Mouse (Mus musculus): ENCODE measurements around the gene Atp5g2. TPM values are rescaled to one million over a fixed set of nuclear protein-coding genes. Genes with fewer than 3 reads are reported as not detected.

Gene Atp5g2
- polyA plus RNA-seq, 1 experiment from 2014 or later: 60.4 TPM

- H3K9ac ChIP-seq (replicated peaks; ENCODE audit: low read length): no peak overlapping the region
- H3K27me3 ChIP-seq (ENCODE audit: control insufficient read depth, insufficient read depth, low read length): no peaks in the 10 kb centered on the region
- H3K36me3 ChIP-seq (replicated peaks; ENCODE audit: control insufficient read depth, insufficient read depth, low read depth, low read length): no peaks in the 10 kb centered on the region
- no peaks in the 10 kb centered on the region for H3K4me1 ChIP-seq (ENCODE audit: control insufficient read depth, insufficient read depth, low read length)
- DNase-seq (ENCODE audit: low spot score): no peak
- H3K4me2 ChIP-seq (ENCODE audit: low read depth, low read length): no peak overlapping the region
- H3K9me3 ChIP-seq (replicated peaks; ENCODE audit: control insufficient read depth, low read length): no peaks in the 10 kb centered on the region
- no peak overlapping the region for H3K27ac ChIP-seq (replicated peaks; ENCODE audit: low read depth, low read length)
- no peak for ATAC-seq (replicated peaks; ENCODE audit: insufficient number of reproducible peaks, low FRiP score, low TSS enrichment, low read depth)
- no peak overlapping the region for H3K4me3 ChIP-seq (ENCODE audit: low read depth, low read length)
- WGBS: 87% methylated on average over 2 of the region's 2 CpGs
These were observed 4.2 kb upstream of the Atp5g2 start for GRCm38 (mm10) chr15:102676345-102676744.

- Histone ChIP-seq H3K4me3 (ENCODE audit: low read depth, low read length) (no peak overlapping the region), H3K36me3 (replicated peaks; ENCODE audit: control insufficient read depth, insufficient read depth, low read depth, low read length) (no peaks in the 10 kb centered on the region), H3K27me3 (ENCODE audit: control insufficient read depth, insufficient read depth, low read length) (no peaks in the 10 kb centered on the region), H3K4me2 (ENCODE audit: low read depth, low read length) (peak overlapping the region; percentile 8), H3K9me3 (replicated peaks; ENCODE audit: control insufficient read depth, low read length) (no peaks in the 10 kb centered on the region), H3K27ac (replicated peaks; ENCODE audit: low read depth, low read length) (peak overlapping the region; percentile 64), H3K4me1 (ENCODE audit: control insufficient read depth, insufficient read depth, low read length) (no peaks in the 10 kb centered on the region), H3K9ac (replicated peaks; ENCODE audit: low read length) (no peak overlapping the region)
- DNase-seq (ENCODE audit: low spot score) (peak; percentile 83), ATAC-seq (replicated peaks; ENCODE audit: insufficient number of reproducible peaks, low FRiP score, low TSS enrichment, low read depth) (peak; percentile 58; the same call in 1 of the 2 replicates)
- WGBS: 3% methylated on average over 10 of the region's 10 CpGs
These were observed 1.4 kb upstream of the Atp5g2 start for GRCm38 (mm10) chr15:102673548-102673947.

GRCm38 (mm10) chr15:102671721-102672214, 384 bp downstream of the Atp5g2 start:
- peak overlapping the region; percentile 99 for H3K27ac ChIP-seq (replicated peaks; ENCODE audit: low read depth, low read length)
- H3K9ac ChIP-seq (replicated peaks; ENCODE audit: low read length): peak overlapping the region; percentile 90
- H3K9me3 ChIP-seq (replicated peaks; ENCODE audit: control insufficient read depth, low read length): no peaks in the 10 kb centered on the region
- WGBS: under 1% methylated on average over 31 of the region's 34 CpGs
- no peaks in the 10 kb centered on the region for H3K27me3 ChIP-seq (ENCODE audit: control insufficient read depth, insufficient read depth, low read length)
- H3K4me3 ChIP-seq (ENCODE audit: low read depth, low read length): peak overlapping the region; percentile 43
- no peaks in the 10 kb centered on the region for H3K4me1 ChIP-seq (ENCODE audit: control insufficient read depth, insufficient read depth, low read length)
- ATAC-seq (replicated peaks; ENCODE audit: insufficient number of reproducible peaks, low FRiP score, low TSS enrichment, low read depth) (peak; percentile 69), DNase-seq (ENCODE audit: low spot score) (peak; percentile 87)
- H3K4me2 ChIP-seq (ENCODE audit: low read depth, low read length): peak overlapping the region; percentile 72
- H3K36me3 ChIP-seq (replicated peaks; ENCODE audit: control insufficient read depth, insufficient read depth, low read depth, low read length): peaks cover 2% of the 10 kb centered on the region

GRCm38 (mm10) chr15:102670767-102671575, 1.2 kb downstream of the Atp5g2 start:
- ATAC-seq (replicated peaks; ENCODE audit: insufficient number of reproducible peaks, low FRiP score, low TSS enrichment, low read depth) (peak; percentile 91), DNase-seq (ENCODE audit: low spot score) (peak; percentile 99)
- peak overlapping the region; percentile 75 for H3K4me3 ChIP-seq (ENCODE audit: low read depth, low read length)
- under 1% methylated on average over 53 of the region's 53 CpGs for WGBS
- H3K27me3 ChIP-seq (ENCODE audit: control insufficient read depth, insufficient read depth, low read length): no peaks in the 10 kb centered on the region
- no peaks in the 10 kb centered on the region for H3K4me1 ChIP-seq (ENCODE audit: control insufficient read depth, insufficient read depth, low read length)
- H3K27ac ChIP-seq (replicated peaks; ENCODE audit: low read depth, low read length): peak overlapping the region; percentile 99
- peak overlapping the region; percentile 80 for H3K4me2 ChIP-seq (ENCODE audit: low read depth, low read length)
- H3K36me3 ChIP-seq (replicated peaks; ENCODE audit: control insufficient read depth, insufficient read depth, low read depth, low read length): peaks cover 6% of the 10 kb centered on the region
- no peaks in the 10 kb centered on the region for H3K9me3 ChIP-seq (replicated peaks; ENCODE audit: control insufficient read depth, low read length)
- peak overlapping the region; percentile 99 for H3K9ac ChIP-seq (replicated peaks; ENCODE audit: low read length)

GRCm38 (mm10) chr15:102670281-102670680, 1.9 kb downstream of the Atp5g2 start:
- Histone ChIP-seq H3K9ac (replicated peaks; ENCODE audit: low read length) (peak overlapping the region; percentile 99), H3K27ac (replicated peaks; ENCODE audit: low read depth, low read length) (peak overlapping the region; percentile 99), H3K4me3 (ENCODE audit: low read depth, low read length) (peak overlapping the region; percentile 75), H3K4me2 (ENCODE audit: low read depth, low read length) (peak overlapping the region; percentile 80), H3K4me1 (ENCODE audit: control insufficient read depth, insufficient read depth, low read length) (no peaks in the 10 kb centered on the region), H3K27me3 (ENCODE audit: control insufficient read depth, insufficient read depth, low read length) (no peaks in the 10 kb centered on the region), H3K36me3 (replicated peaks; ENCODE audit: control insufficient read depth, insufficient read depth, low read depth, low read length) (peaks cover 6% of the 10 kb centered on the region), H3K9me3 (replicated peaks; ENCODE audit: control insufficient read depth, low read length) (no peaks in the 10 kb centered on the region)
- 18% methylated on average over 6 of the region's 6 CpGs for WGBS
- DNase-seq (ENCODE audit: low spot score): no peak
- no peak for ATAC-seq (replicated peaks; ENCODE audit: insufficient number of reproducible peaks, low FRiP score, low TSS enrichment, low read depth)

- DNase-seq (ENCODE audit: low spot score) (no peak), ATAC-seq (replicated peaks; ENCODE audit: insufficient number of reproducible peaks, low FRiP score, low TSS enrichment, low read depth) (no peak)
- no peak overlapping the region for H3K9ac ChIP-seq (replicated peaks; ENCODE audit: low read length)
- H3K4me2 ChIP-seq (ENCODE audit: low read depth, low read length): no peak overlapping the region
- H3K27ac ChIP-seq (replicated peaks; ENCODE audit: low read depth, low read length): no peak overlapping the region
- peaks cover 6% of the 10 kb centered on the region for H3K36me3 ChIP-seq (replicated peaks; ENCODE audit: control insufficient read depth, insufficient read depth, low read depth, low read length)
- H3K9me3 ChIP-seq (replicated peaks; ENCODE audit: control insufficient read depth, low read length): no peaks in the 10 kb centered on the region
- WGBS: 87% methylated on average over 8 of the region's 8 CpGs
- H3K4me3 ChIP-seq (ENCODE audit: low read depth, low read length): no peak overlapping the region
- H3K27me3 ChIP-seq (ENCODE audit: control insufficient read depth, insufficient read depth, low read length): no peaks in the 10 kb centered on the region
- H3K4me1 ChIP-seq (ENCODE audit: control insufficient read depth, insufficient read depth, low read length): no peaks in the 10 kb centered on the region
These were observed 2.6 kb downstream of the Atp5g2 start for GRCm38 (mm10) chr15:102669571-102669970.

- peaks cover 18% of the 10 kb centered on the region for H3K36me3 ChIP-seq (replicated peaks; ENCODE audit: control insufficient read depth, insufficient read depth, low read depth, low read length)
These were observed 6.7 kb downstream of the Atp5g2 start for GRCm38 (mm10) chr15:102665494-102665893.

GRCm38 (mm10) chr15:102663825-102664224, 8.3 kb downstream of the Atp5g2 start:
- Histone ChIP-seq H3K27ac (replicated peaks; ENCODE audit: low read depth, low read length) (no peak overlapping the region), H3K9me3 (replicated peaks; ENCODE audit: control insufficient read depth, low read length) (no peaks in the 10 kb centered on the region), H3K9ac (replicated peaks; ENCODE audit: low read length) (no peak overlapping the region), H3K4me2 (ENCODE audit: low read depth, low read length) (no peak overlapping the region), H3K27me3 (ENCODE audit: control insufficient read depth, insufficient read depth, low read length) (no peaks in the 10 kb centered on the region), H3K4me1 (ENCODE audit: control insufficient read depth, insufficient read depth, low read length) (no peaks in the 10 kb centered on the region), H3K4me3 (ENCODE audit: low read depth, low read length) (no peak overlapping the region), H3K36me3 (replicated peaks; ENCODE audit: control insufficient read depth, insufficient read depth, low read depth, low read length) (peaks cover 18% of the 10 kb centered on the region)
- no peak for ATAC-seq (replicated peaks; ENCODE audit: insufficient number of reproducible peaks, low FRiP score, low TSS enrichment, low read depth)
- WGBS: 88% methylated on average over 8 of the region's 8 CpGs
- DNase-seq (ENCODE audit: low spot score): no peak

More at GRCm38 (mm10) chr15:102665494-102665893, 6.7 kb downstream of the Atp5g2 start:
- no peak overlapping the region for H3K4me3 ChIP-seq (ENCODE audit: low read depth, low read length)
- no peak overlapping the region for H3K4me2 ChIP-seq (ENCODE audit: low read depth, low read length)
- H3K4me1 ChIP-seq (ENCODE audit: control insufficient read depth, insufficient read depth, low read length): no peaks in the 10 kb centered on the region
- H3K9me3 ChIP-seq (replicated peaks; ENCODE audit: control insufficient read depth, low read length): no peaks in the 10 kb centered on the region
- no peaks in the 10 kb centered on the region for H3K27me3 ChIP-seq (ENCODE audit: control insufficient read depth, insufficient read depth, low read length)
- DNase-seq (ENCODE audit: low spot score) (peak; percentile 65), ATAC-seq (replicated peaks; ENCODE audit: insufficient number of reproducible peaks, low FRiP score, low TSS enrichment, low read depth) (peak; percentile 31; the same call in 1 of the 2 replicates)
- no peak overlapping the region for H3K27ac ChIP-seq (replicated peaks; ENCODE audit: low read depth, low read length)
- no peak overlapping the region for H3K9ac ChIP-seq (replicated peaks; ENCODE audit: low read length)
- WGBS: 61% methylated on average over 4 of the region's 4 CpGs

Data from embryonic facial prominence, embryonic 11.5 days (tissue).